In genomic region chr5:110448436-110449134, GRCm38 (mm10) we compare ENCODE assay signal across 8 mouse cellular contexts. TPM values are rescaled to one million over a fixed set of nuclear protein-coding genes. Genes with fewer than 3 reads are reported as not detected.
DNase-seq lines count a peak whose midpoint lies in the region; ATAC-seq and TF ChIP-seq lines count a peak whose summit lies in the region.

TSS of gene Fbrsl1 (minus strand) at chr5:110448503.

- peaks cover 22% of the 10 kb centered on the region for H3K4me1 ChIP-seq in bone marrow macrophage, adult 2 months (ENCODE audit: control insufficient read depth, insufficient read depth, low read length)
- 0 out of 2 replicates have a peak, but pooled peaks cover 5% of the 10 kb centered on the region for H3K4me1 ChIP-seq in embryonic fibroblast, embryonic 13.5 days (ENCODE audit: control insufficient read depth, insufficient read depth, low read length)
- H3K4me1 ChIP-seq in kidney, embryonic 14.5 days (ENCODE audit: control insufficient read depth, insufficient read depth, low read length), result peaks cover 11% of the 10 kb centered on the region
- peaks cover 33% of the 10 kb centered on the region for H3K4me1 ChIP-seq in limb, embryonic 15.5 days

- H3K27ac ChIP-seq in bone marrow macrophage, adult 2 months (ENCODE audit: insufficient read depth, low read depth, low read length), result no peak within 1 kb of the TSS; the same call in 1 of the 2 replicates
- H3K27ac ChIP-seq in embryonic fibroblast, embryonic 13.5 days (ENCODE audit: insufficient read depth, low read length), result no peak within 1 kb of the TSS
- peak within 1 kb of the TSS; percentile 55; the same call in 1 of the 2 replicates for H3K27ac ChIP-seq in kidney, embryonic 14.5 days (ENCODE audit: low read depth, low read length)
- H3K27ac ChIP-seq in limb, embryonic 15.5 days, result peak within 1 kb of the TSS; percentile 72

- no peaks in the 10 kb centered on the region for H3K9me3 ChIP-seq in kidney, embryonic 14.5 days (ENCODE audit: control insufficient read depth, low read length)
- H3K9me3 ChIP-seq in limb, embryonic 15.5 days, result no peaks in the 10 kb centered on the region

- under 1% methylated on average over 37 of the region's 46 CpGs for WGBS in kidney, embryonic 14.5 days
- WGBS in limb, embryonic 15.5 days, result 1% methylated on average over 46 of the region's 46 CpGs

- no peak for TF ChIP-seq CTCF in bone marrow macrophage, adult 2 months (IDR thresholded peaks at IDR 0.05; ENCODE audit: low read depth, low read length)
- no peak for TF ChIP-seq CTCF in embryonic fibroblast, embryonic 13.5 days (IDR thresholded peaks at IDR 0.05; ENCODE audit: borderline replicate concordance, insufficient read depth, low read length)

- peak within 1 kb of the TSS; percentile 93 for H3K4me3 ChIP-seq in bone marrow macrophage, adult 2 months (ENCODE audit: insufficient read depth, low read length)
- H3K4me3 ChIP-seq in embryonic fibroblast, embryonic 13.5 days (ENCODE audit: insufficient read depth, low read length), result peak within 1 kb of the TSS; percentile 89
- H3K4me3 ChIP-seq in kidney, embryonic 14.5 days (ENCODE audit: low read length), result peak within 1 kb of the TSS; percentile 88
- H3K4me3 ChIP-seq in limb, embryonic 15.5 days, result peak within 1 kb of the TSS; percentile 94

- DNase-seq in A20 (ENCODE audit: low read depth, low spot score), result peak; percentile 99
- DNase-seq in heart, adult 9 months (ENCODE audit: low spot score in 2 of 2), result peak; percentile 95 to 96
- peak; percentile 85 to 89 for DNase-seq in monocyte, adult 2 months (ENCODE audit: low read depth in 1 of 2, low spot score in 2 of 2)
- peak; percentile 97 to 98 for DNase-seq in spleen, postnatal 36 days (ENCODE audit: low spot score in 2 of 2)

- no peaks in the 10 kb centered on the region for H3K36me3 ChIP-seq in kidney, embryonic 14.5 days (ENCODE audit: control insufficient read depth, insufficient read depth, low read length)
- no peaks in the 10 kb centered on the region for H3K36me3 ChIP-seq in limb, embryonic 15.5 days

- TF ChIP-seq POLR2A in bone marrow macrophage, adult 2 months (IDR thresholded peaks at IDR 0.05; ENCODE audit: borderline replicate concordance, low read depth, low read length), result 0 out of 2 replicates have a peak, but pooled peaks have one; percentile 25
- TF ChIP-seq POLR2A in embryonic fibroblast, embryonic 13.5 days (IDR thresholded peaks at IDR 0.05; ENCODE audit: low read depth, low read length), result peak; percentile 91

- ATAC-seq in kidney, embryonic 14.5 days (ENCODE audit: low FRiP score, low TSS enrichment), result peak; percentile 96
- peak; percentile 96 for ATAC-seq in limb, embryonic 15.5 days (ENCODE audit: insufficient number of reproducible peaks, low FRiP score, low TSS enrichment, low read depth)

- H3K4me2 ChIP-seq in kidney, embryonic 14.5 days (replicated peaks; ENCODE audit: low read depth, low read length), result peak within 1 kb of the TSS; percentile 71
- H3K4me2 ChIP-seq in limb, embryonic 15.5 days, result peak within 1 kb of the TSS; percentile 79

- peak within 1 kb of the TSS; percentile 90 for H3K9ac ChIP-seq in kidney, embryonic 14.5 days (ENCODE audit: low read depth, low read length)
- peak within 1 kb of the TSS; percentile 93 for H3K9ac ChIP-seq in limb, embryonic 15.5 days

- H3K27me3 ChIP-seq in kidney, embryonic 14.5 days (ENCODE audit: control insufficient read depth, insufficient read depth, low read length), result no peaks in the 10 kb centered on the region
- peaks cover 3% of the 10 kb centered on the region; the same call in 1 of the 2 replicates for H3K27me3 ChIP-seq in limb, embryonic 15.5 days

RNA-seq across cellular contexts. Expression of gene Fbrsl1, which starts in this region (rescaled TPM):
- 29.4 and 35.7 TPM in 2 replicates for polyA plus RNA-seq in bone marrow macrophage, adult 2 months (2012; ENCODE audit: insufficient read depth, insufficient read length, missing spikeins)
- polyA plus RNA-seq in embryonic fibroblast, embryonic 13.5 days (2011; ENCODE audit: insufficient read length, low read depth, missing spikeins), result 11.4 and 13.3 TPM in 2 replicates
- 15.7 and 16.7 TPM in 2 replicates for polyA plus RNA-seq in kidney, embryonic 14.5 days (2014; fragmentation: Nextera tagmentation; extraction: Ambion mirVana)
- polyA plus RNA-seq in limb, embryonic 15.5 days (2015; fragmentation: Nextera tagmentation; extraction: Ambion mirVana), result 10.3 and 12.1 TPM in 2 replicates

Comparison
In these comparisons a context has a peak if more than half of its experiments do, and no peak if none do; other contexts are left out.
1. H3K27ac ChIP-seq: peak in kidney, embryonic 14.5 days (single experiment) and limb, embryonic 15.5 days (single experiment); none in bone marrow macrophage, adult 2 months (single experiment) and embryonic fibroblast, embryonic 13.5 days (single experiment).
2. Peak in every context shown above with its lines, with median percentiles within 50 percentile points of each other: DNase-seq and H3K4me3 ChIP-seq.